Mouse (Mus musculus) bone marrow macrophage, adult 2 months (primary cell): ENCODE data around the gene Tcerg1l.

ENCODE experiments used
- CTCF ChIP-seq: IDR thresholded peaks from 2 replicates; pipeline ENCODE4 v1.5.1; 2012; ENCODE audit warnings: low read depth, mild to moderate bottlenecking, low read length, moderate library complexity
- POLR2A ChIP-seq: IDR thresholded peaks from 2 replicates; pipeline ENCODE4 v1.6.1; 2012; ENCODE audit warnings: mild to moderate bottlenecking, low read depth, low read length, borderline replicate concordance

GRCm38 (mm10) chr7:138328637-138329036 lies 68.9 kb downstream of the Tcerg1l start:
- TF ChIP-seq CTCF (no peak), POLR2A (no peak)
